Mouse (Mus musculus) left cerebral cortex, postnatal 14 days (tissue): ENCODE data around the gene Adh1. TPM values are rescaled to one million over a fixed set of nuclear protein-coding genes. Genes with fewer than 3 reads are reported as not detected.

Experiments used
- DNase-seq, 2 experiments: peaks; one replicate each; pipeline ENCODE4 v3.0.0; 2021 to 2022; ENCODE audit warnings: low spot score in 2 of 2, mixed read lengths in 1 of 2
- intact Hi-C: fragments of 180-260 bp; cut with DNase I; formaldehyde crosslinking; loops from one replicate; pipeline ENCODE4 v1.15.1; 2025
- long read RNA-seq, 2 experiments: library from polyadenylated mRNA; stranded (forward); transcript quantifications; one replicate each; pipeline ENCODE4 v2.0.0; 2021
- total RNA-seq, 2 experiments: library from RNA; stranded (reverse); gene quantifications; 2 replicates each; pipeline ENCODE4 v1.2.3; 2021

Adh1 gene
- under 1 TPM; 0.64 to 0.89 TPM for total RNA-seq
- long read RNA-seq, experiment 1, partial matches to known transcripts = 0 of 1 reads
- long read RNA-seq, experiment 1, other reads (novel, unspliced or antisense) = 0 of 1 reads
- long read RNA-seq, experiment 2, partial matches to known transcripts = 0 of 1 reads
- long read RNA-seq, experiment 2, other reads (novel, unspliced or antisense) = 0 of 1 reads

GRCm38 (mm10) chr3:138260721-138261669 lies at the start of gene Adh1:
Gene Adh1 (plus strand): TSS chr3:138260991.
- intact Hi-C loops = no loop called here
- DNase-seq = no peak

DNA sequence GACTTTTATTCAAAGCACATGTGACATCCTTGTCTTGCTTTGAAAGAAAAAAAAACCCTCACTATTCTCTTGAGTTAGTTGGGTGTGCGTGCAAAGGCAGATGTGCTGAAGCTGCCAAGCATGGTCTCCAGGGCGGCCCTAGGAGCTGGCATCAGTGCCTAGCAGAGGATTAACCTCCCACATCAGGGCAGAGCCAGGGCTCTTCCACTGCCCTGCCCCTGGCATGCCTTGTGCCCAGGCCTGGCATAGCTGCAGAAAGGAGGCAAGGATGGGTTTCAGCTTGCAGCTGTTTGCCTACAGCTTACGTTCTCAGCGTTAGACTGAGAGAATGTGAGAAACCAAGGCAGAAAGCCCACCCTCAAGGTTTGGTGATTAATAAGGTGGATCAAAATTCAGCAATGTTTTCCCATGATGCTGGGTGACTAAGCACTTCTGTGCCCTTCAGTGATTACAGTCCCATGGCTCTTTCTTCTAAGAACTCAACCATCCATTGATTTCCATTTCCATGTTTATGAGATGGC lies 48.3 kb upstream of the Adh1 start:
- intact Hi-C loops = no loop called here
- no peak for DNase-seq

DNA sequence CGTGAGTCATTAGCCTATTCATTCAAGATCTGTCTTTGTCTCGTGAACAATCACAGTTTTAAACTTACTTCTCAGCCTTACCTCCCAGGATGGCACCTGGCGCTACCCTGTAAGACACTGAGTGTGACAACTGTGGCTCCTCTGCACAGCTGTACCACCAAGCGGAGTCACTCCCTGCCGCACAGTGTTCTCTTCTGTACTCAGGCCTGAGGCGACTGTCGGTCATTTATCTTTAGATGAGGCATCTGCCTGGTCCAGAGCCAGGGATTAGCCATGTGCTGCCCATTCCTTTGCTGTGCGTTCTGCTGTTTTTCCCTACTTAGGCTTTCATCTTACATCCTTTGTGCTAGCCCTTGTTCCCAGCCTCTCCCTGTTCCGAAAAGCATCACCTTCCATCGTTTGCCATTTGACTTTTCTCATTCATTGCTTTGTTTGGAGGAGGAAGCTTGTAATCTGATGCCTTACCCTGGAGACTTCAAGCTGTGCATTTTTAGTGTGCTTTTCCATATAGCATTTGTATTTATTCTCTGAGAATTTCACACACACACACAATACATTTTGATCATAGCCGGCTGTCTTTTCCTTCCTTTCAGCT lies 45.3 kb upstream of the Adh1 start:
- intact Hi-C loops = no loop called here

DNA sequence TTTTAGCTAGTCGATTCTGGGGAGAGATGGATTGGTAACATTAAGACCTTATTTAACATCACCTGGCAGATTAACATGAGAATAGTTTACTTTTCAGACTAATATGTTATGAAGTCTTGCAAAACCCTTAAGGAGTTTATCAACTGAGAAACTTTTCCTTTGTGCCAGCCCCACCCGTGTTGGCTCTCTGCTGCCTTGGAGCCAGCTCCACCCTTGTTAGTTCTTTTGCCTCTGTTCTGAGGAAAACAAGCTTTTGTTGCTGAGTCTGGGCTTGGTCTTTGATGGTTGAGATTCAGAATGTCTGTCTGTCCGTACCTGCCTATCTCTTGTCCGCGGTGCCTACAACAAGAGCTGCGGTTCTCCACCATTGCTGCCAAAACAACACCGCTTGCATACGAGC lies 44.7 kb upstream of the Adh1 start:
- intact Hi-C loops = no loop called here
- DNase-seq = no peak

More for the DNA sequence above, 45.3 kb upstream of the Adh1 start:
- no peak for DNase-seq

GRCm38 (mm10) chr3:138217631-138218264 lies 43.0 kb upstream of the Adh1 start, which contains the start of gene Adh7:
Gene Adh7 (plus strand): TSS chr3:138217760.
- intact Hi-C loops = no loop called here
- DNase-seq = no peak

GRCm38 (mm10) chr3:138221116-138221515 lies 39.7 kb upstream of the Adh1 start:
- DNase-seq = no peak
- intact Hi-C loops = loop anchor here (5.0 kb wide), 1 partner anchor 186 kb away; no protein-coding TSS in a partner anchor

DNA sequence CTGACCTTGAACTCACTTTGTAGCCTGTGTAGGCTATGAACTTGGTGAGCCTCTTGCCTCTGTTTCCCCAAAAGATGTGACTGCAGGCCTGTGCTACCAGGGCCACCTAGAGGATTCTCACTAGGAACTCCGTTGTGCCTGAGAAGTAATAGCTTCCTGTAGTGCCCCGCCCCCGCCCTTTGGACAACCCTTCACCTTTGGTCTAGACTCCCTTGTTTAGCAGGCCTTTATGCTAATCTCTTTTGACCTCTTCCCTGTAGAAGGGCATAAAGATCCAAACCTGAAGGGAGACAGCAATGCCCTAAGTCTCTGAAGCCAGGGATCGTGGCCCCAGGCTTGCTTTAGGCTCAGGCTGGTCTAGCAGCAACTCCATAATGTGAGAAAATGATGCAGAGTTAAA lies 38.3 kb upstream of the Adh1 start:
- no peak for DNase-seq
- intact Hi-C loops = loop anchor here (5.0 kb wide), 1 partner anchor 185 kb away; no protein-coding TSS in a partner anchor

DNA sequence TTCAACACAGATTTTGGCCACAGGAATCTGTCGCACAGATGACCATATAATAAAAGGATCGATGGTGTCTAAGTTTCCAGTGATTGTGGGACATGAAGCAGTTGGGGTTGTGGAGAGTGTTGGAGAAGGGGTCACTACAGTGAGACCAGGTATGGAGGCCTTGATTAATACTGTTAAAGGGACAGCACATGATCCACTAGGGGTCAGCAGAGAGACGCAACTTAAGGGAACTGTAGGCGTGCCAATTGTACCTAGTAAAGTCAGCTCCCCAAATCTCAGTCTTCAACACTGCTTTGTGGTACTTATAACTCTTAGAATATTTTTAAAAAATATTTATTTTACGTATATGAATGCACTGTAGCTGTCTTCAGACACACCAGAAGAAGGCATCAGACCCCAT lies 37.8 kb upstream of the Adh1 start:
- intact Hi-C loops = loop anchor here (5.0 kb wide), 1 partner anchor 184 kb away; no protein-coding TSS in a partner anchor
- DNase-seq = peak; percentile 42 to 66

GRCm38 (mm10) chr3:138224363-138224954 lies 36.3 kb upstream of the Adh1 start:
- intact Hi-C loops = loop anchor here (5.0 kb wide), 1 partner anchor 183 kb away; no protein-coding TSS in a partner anchor
- DNase-seq = no peak

DNA sequence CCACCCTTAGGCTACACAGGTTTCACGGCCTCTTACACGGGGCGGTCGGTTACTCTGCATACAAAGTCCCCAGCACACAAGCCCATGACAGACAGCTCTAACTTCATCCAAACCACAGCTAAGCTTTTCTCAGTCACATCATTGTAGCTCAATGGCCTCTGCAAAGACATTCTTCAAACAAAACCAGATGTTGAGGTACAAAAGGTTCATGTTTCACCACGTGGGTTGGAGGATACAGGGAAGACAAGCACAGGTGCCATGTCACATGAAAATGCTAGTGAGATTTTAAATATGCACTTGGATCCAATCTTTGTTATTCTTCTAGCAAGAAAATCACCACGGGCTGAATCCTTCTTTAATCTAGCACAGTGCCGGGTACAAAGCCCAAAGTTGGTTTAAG lies 35.5 kb upstream of the Adh1 start:
- intact Hi-C loops = no loop called here

GRCm38 (mm10) chr3:138225853-138226252 lies 34.9 kb upstream of the Adh1 start:
- no peak for DNase-seq
- intact Hi-C loops = no loop called here

More for the DNA sequence above, 35.5 kb upstream of the Adh1 start:
- no peak for DNase-seq

GRCm38 (mm10) chr3:138226476-138226875 lies 34.3 kb upstream of the Adh1 start:
- no peak for DNase-seq
- intact Hi-C loops = no loop called here

GRCm38 (mm10) chr3:138227082-138227481 lies 33.7 kb upstream of the Adh1 start:
- no peak for DNase-seq
- intact Hi-C loops = no loop called here

DNA sequence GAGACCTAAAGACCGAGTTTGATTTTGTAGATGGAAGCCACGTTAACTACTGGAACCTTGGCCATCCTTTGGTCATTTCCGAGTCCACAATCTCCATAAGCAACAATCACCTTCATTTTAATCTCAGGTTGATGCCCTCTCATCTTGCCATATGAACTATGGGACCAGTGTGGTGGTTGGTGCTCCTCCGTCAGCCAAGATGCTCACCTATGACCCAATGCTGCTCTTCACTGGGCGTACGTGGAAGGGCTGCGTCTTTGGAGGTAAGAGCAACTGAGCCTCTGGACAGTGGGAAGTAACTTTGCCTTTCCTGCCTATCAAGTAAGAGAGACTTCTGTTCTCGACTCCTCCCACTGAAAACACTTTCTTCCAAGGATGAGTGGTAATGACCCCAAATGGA lies 33.0 kb upstream of the Adh1 start:
- intact Hi-C loops = no loop called here

DNA sequence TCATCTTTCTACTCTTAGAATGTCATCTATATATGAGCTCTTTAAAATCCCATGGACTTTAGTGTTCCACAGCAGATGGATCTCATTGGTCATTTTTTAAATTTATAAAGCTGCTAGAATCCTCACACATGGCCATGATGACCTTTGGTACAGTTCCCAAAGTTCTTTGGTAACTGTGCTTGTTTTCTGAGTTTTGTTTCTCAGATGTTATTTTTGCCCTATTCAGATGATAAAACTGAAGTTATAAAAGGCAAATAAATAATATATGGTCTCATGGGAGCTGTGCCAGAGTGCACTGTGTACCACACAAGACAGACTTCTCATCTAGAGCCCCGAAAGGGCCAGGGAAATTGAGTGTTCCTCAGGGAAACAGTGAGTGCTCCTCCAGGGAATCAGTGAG lies 31.3 kb upstream of the Adh1 start:
- intact Hi-C loops = no loop called here
- DNase-seq = no peak

More for the DNA sequence above, 33.0 kb upstream of the Adh1 start:
- no peak for DNase-seq

DNA sequence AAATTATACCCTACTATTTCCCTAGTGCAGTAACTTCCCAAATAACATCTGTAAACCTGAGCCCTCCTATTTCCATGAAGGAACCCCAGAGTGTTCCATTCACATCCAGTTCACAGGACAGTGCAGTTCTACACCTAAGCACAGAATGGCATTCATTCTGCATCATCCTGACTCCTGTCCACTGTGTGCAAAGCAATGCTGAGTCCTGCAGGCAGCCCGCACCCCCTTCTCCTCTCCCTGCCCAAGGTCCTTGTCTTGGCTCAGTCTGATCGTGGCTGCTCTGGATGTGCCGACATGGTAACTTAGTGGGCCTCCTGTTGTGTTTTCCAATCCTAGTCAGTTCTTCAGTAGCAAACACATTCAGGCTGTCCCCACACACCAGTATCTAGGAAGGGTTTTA lies 30.5 kb upstream of the Adh1 start:
- DNase-seq = no peak
- intact Hi-C loops = no loop called here

- intact Hi-C loops = no loop called here
- DNase-seq = no peak
These were observed 29.3 kb upstream of the Adh1 start for GRCm38 (mm10) chr3:138231531-138231930.

- DNase-seq = no peak
- intact Hi-C loops = no loop called here
These were observed 24.1 kb upstream of the Adh1 start for GRCm38 (mm10) chr3:138236546-138237163.

GRCm38 (mm10) chr3:138238046-138238445 lies 22.7 kb upstream of the Adh1 start:
- intact Hi-C loops = no loop called here
- DNase-seq = no peak
